Mouse (Mus musculus): Measurements from ENCODE around the gene Polr2a. TPM values are rescaled to one million over a fixed set of nuclear protein-coding genes. Genes with fewer than 3 reads are reported as not detected.
"Not testable (repeated sequence)": the region's sequence is repeated elsewhere in the genome, so short reads cannot be mapped to it uniquely, and the experiment has no call there.

Polr2a gene
- total RNA-seq, 2 experiments from 2014 or later = 28.7 to 29.2 TPM

DNA sequence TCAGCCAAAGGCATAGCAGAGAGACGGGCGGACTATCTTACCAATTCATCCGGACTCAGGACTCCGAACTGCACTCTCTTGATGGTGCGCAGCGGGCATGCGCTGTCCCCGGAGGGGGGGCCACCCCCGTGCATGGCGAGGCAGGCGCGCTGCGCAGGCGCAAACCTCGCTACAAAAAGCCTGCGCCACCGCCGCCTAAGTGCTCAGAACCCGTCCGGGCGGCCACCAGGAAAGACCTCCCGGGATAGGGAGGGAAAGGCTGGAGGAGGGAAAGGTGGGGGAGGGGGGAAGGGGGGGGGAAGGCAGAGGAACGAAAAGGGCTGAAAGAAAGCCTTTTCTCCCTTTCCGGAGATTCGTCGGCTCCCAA is 364 bp downstream of the Polr2a start:
- DNase-seq = peak; percentile 96 to 97
- intact Hi-C loops (cut with DNase I) = no loop called here

DNA sequence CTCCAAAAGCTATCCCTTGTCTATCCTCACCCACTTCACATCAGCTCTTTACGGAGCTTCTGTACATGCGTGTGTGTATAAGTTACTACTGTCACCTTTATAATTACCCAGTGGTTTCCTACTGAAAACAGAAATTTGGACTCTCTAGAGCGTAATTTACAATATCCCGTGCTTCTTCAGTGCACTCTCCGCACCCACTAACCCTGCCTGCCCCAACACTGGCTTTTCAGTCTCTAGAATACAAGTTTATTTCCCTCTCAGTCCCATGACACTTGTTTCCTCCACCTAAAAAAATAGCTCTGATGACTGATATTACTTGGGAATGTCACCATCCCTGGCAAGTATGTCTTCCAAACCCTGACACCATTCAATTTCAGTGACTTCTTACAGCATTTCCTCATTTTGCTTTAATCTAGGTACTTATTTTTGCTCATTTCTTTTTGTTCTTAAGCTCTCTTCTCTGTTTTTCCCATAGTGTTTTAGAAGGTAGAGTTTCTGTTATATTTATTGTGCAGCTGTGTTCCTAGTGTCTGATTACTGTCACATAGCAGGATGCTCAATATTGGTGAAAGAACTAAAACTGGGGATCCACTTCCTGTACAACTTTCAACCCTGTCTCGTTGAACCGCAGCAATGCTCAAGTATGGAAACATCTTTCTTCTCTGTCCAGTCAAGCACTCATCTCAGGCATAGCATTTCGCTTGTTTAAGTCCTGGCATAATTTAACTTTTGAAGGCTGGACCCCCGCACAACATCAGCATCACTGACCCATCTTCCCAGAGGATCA is 941 bp downstream of the Polr2a start:
- DNase-seq = no peak
- intact Hi-C loops (cut with DNase I) = loop anchor here (2.0 kb wide), 1 partner anchor 75 kb away; the partner anchor contains the start of gene Senp3

- no peak for DNase-seq
- intact Hi-C loops (cut with DNase I) = loop anchor here (5.0 kb wide), 1 partner anchor 47 kb away; no protein-coding TSS in a partner anchor
Observed at GRCm38 (mm10) chr11:69754701-69755100, 3.7 kb downstream of the Polr2a start.

DNA sequence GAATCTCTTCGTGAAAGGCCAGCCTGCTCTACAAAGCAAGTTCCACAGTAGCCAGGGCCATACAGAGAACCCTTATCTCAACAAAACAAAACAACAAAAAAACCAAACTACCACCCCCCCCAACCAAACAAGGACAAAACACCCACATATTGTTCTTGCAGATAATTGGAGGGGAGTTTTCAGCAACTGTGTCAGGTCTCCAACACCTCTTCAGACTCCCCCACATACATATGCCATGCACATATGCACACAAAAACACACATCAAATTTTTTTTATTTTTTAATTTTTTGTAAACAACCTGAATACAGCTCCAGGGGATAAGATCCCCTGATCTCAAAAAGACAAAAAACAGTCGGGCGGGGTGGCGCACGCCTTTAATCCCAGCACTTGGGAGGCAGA is 4.2 kb downstream of the Polr2a start:
- no peak for DNase-seq
- intact Hi-C loops (cut with DNase I) = loop anchor here (5.0 kb wide), 1 partner anchor 47 kb away; no protein-coding TSS in a partner anchor

DNA sequence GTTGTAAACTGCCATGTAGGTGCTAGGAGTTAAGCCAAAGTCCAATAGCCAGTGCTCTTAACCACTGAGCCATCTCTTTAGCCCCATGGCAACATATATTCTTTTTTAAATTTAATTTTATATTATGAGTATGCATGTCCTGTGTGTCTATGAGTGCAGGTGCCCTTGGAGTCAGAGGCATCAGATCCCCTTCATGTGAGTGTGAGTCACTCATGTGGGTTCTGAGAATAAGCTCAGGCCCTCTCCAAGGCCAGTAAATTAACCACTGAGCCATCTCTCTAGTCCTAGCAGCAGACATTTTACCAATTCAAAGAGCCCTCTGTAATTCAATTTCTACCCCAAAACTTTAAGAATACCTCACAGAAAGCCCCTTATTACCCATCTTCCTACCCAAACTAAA is 5.8 kb downstream of the Polr2a start:
- no peak for DNase-seq

GRCm38 (mm10) chr11:69751635-69752034 is 6.8 kb downstream of the Polr2a start:
- intact Hi-C loops (cut with DNase I) = loop anchor here (5.0 kb wide), 1 partner anchor 44 kb away; no protein-coding TSS in a partner anchor
- DNase-seq = no peak

More for the DNA sequence above, 5.8 kb downstream of the Polr2a start:
- intact Hi-C loops (cut with DNase I) = loop anchor here (5.0 kb wide), 1 partner anchor 45 kb away; no protein-coding TSS in a partner anchor

GRCm38 (mm10) chr11:69731408-69731807 is 27.0 kb downstream of the Polr2a start:
- intact Hi-C loops (cut with DNase I); DNase-seq: not testable (repeated sequence)

- intact Hi-C loops (cut with DNase I) = loop anchor here (2.0 kb wide), 1 partner anchor 148 kb away; no protein-coding TSS in a partner anchor
- peak; percentile 40 to 43 for DNase-seq
Observed at GRCm38 (mm10) chr11:69729063-69729462, 29.4 kb downstream of the Polr2a start.

DNA sequence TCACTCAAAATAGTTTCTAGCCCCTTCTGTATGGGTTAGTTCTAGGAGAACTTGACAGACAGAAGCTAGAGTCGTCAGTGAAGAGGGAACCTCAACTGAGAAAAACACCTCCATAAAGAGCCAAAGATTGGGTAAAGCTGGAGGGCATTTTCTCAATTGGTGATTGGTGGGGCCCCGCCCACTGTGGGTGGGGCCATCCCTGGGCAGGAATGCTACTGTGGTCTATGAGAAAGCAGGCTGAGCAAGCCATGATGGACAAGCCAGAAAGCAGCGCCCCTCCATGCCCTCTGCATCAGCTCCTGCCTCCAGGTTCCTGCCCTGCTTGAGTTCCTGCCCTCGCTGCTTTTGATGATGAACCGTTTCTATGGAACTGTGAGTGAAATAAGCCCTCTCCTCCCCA is 32.5 kb downstream of the Polr2a start:
- DNase-seq = no peak
- intact Hi-C loops (cut with DNase I) = no loop called here

DNA sequence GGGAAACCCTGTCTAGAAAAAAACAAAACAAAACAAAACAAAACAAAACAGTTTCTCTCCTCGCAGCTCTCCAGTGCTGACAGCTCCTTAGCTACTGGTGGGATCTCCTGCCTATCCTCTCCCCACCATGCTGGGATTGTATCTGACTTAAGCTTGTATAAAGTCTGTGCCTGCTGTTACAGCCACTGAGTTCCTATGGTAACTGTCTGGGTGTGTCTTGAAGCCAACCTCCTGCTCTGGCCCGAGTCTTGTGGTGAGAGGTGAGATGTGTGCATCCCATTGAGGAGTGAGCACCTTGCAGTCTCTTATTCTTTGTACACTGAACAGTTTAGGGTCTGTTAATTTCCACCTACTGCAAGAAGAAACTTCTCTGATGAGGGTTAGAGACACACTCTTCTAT is 35.4 kb downstream of the Polr2a start:
- intact Hi-C loops (cut with DNase I) = no loop called here
- no peak for DNase-seq

DNA sequence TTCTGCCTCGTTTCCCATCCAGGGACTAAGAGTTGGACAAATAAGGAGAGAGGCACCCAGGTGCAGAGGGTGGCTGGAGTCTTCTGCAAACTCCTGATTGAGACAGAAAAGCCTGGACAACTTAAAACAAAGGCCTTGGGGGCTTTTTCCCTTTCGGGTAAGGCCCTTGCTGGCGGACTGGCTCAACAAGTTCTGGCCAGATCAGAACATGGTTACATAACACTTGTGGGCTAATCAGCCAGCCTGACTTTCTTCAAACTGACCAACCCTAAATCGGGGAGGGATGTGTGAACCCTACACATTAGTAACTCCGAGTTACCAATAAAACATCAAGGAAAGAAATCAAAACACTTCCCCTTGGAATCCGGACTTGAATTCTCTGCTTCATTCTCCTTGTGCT is 37.6 kb downstream of the Polr2a start:
- no peak for DNase-seq
- intact Hi-C loops (cut with DNase I) = no loop called here

GRCm38 (mm10) chr11:69719423-69719822 is 39.0 kb downstream of the Polr2a start:
- no peak for DNase-seq
- intact Hi-C loops (cut with DNase I) = loop anchor here (5.0 kb wide), 1 partner anchor 37 kb away; the partner anchor contains the start of gene Senp3

DNA sequence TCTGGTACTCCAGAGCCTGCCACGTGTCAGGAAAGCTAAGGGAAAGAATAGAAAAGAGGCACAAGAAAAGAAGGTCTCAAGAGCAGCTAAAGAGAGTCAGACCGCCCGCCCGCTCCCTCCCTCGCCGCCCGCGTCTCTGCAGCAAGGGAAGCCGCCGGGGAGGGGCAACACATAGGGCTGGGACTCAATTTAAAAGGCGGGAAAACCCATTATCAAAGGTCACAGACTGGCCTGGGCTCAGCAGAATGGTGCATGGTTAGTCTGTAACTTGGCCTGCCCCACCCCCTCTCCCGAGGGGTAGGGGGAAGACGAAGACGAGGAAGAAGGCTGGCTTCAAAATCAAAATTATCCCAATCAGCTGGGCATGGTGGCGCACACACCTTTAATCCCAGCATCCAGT is 39.8 kb downstream of the Polr2a start:
- intact Hi-C loops (cut with DNase I) = loop anchor here (5.0 kb wide), 1 partner anchor 36 kb away; the partner anchor contains the start of gene Senp3
- DNase-seq = no peak

DNA sequence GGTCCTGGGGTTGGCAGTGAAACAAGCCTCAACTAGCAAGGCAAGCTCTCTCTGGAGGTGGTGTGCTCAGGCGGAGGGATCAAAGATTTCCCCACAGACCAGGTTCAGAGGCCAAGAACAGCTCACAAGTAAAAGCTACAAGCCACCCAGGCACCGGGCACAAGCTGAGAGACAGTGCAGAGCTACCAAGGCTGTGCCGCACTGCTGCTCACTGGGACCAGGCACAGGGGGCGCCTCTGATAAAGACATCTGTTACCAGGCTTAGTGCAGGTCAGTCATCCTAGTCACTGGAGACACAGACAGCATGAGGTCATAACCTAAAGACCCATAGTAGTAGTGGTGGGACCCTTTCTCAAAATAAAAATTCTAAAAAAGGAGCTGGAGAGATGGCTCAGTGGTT is 41.5 kb downstream of the Polr2a start:
- intact Hi-C loops (cut with DNase I) = loop anchor here (5.0 kb wide), 1 partner anchor 35 kb away; the partner anchor contains the start of gene Senp3
- DNase-seq = no peak

DNA sequence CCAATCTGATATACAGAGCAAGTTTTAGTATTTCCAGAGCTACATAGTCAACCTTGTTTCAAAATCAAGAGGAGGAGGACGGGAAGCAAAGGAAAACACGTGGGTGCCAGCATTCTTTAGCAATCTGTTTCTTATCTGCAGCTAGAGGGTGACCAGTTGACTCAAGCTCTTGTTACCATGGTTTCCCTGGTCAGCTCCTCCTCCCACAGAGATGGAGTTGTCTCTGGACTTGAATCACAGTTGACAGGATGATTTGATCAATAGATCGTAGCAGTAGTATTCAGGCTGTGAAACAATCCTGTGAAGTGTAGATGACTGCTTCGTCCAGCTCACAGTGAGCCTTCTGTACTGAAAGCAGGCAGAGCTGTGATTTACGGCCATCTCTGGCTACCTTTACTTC is 42.5 kb downstream of the Polr2a start:
- intact Hi-C loops (cut with DNase I) = loop anchor here (5.0 kb wide), 1 partner anchor 34 kb away; the partner anchor contains the start of gene Senp3
- DNase-seq = no peak

GRCm38 (mm10) chr11:69715482-69715881 is 43.0 kb downstream of the Polr2a start:
- no peak for DNase-seq
- intact Hi-C loops (cut with DNase I) = loop anchor here (5.0 kb wide), 1 partner anchor 33 kb away; the partner anchor contains the start of gene Senp3

- DNase-seq = no peak
- intact Hi-C loops (cut with DNase I) = loop anchor here (5.0 kb wide), 1 partner anchor 32 kb away; the partner anchor contains the start of gene Senp3
Observed at GRCm38 (mm10) chr11:69714636-69715329, 43.7 kb downstream of the Polr2a start.

DNA sequence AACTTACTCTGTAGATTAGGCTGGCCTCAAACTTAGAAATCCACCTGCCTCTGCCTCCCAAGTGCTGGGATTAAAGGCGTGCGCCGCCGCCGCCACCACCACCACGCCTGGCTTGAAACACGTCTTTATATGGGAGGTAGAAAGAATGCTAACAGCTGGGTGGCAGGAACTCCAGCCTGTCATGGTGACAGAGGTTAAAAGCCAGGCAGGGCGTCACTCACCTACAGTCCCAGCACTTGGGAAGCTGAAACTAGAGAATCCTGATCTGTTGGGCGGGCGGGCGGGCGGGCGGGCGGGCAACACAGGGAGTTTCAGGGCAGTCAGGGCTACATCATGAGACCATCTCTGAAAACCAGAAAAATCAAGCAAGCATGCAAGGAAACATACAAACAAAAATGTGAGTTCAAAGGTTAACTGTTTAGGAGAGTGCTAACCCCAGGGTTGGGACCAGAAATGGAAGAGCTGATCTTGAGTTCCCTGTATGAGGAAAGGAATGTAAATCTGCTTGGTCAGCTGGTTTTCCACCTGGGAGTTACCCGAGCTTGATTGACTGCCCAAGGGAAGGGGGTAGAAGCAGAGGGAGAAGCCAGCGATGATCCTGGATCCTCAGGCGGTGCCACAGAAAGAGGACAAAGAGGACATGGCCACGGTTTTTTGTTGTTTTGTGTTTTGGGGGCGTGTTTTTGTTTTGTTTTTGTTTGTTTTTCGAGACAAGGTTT is 45.3 kb downstream of the Polr2a start:
- no peak for DNase-seq
- intact Hi-C loops (cut with DNase I) = no loop called here

- intact Hi-C loops (cut with DNase I) = no loop called here
- no peak for DNase-seq
Observed at GRCm38 (mm10) chr11:69711082-69711481, 47.4 kb downstream of the Polr2a start.

- intact Hi-C loops (cut with DNase I) = no loop called here
- no peak for DNase-seq
Observed at GRCm38 (mm10) chr11:69710470-69710869, 48.0 kb downstream of the Polr2a start.

Data from gastrocnemius, postnatal 36 days (tissue).